Mouse (Mus musculus) hindbrain, embryonic 10.5 days (tissue): ENCODE results near the gene Hdhd5. TPM values are rescaled to one million over a fixed set of nuclear protein-coding genes. Genes with fewer than 3 reads are reported as not detected.

Source experiments
- DNase-seq: peaks from one replicate; pipeline ENCODE4 v3.0.0-alpha.2; 2017; ENCODE audit warnings: low spot score
- H3K27ac ChIP-seq: fragments of 300-500 bp; sonication (generic); 2 replicates; pipeline ENCODE4 v1.5.1; 2016; ENCODE audit warnings: mild to moderate bottlenecking, moderate library complexity
- H3K27me3 ChIP-seq: fragments of 300-500 bp; sonication (generic); 2 replicates; pipeline ENCODE4 v1.6.1; 2016; ENCODE audit warnings: mild to moderate bottlenecking; ENCODE audit not compliant: poor library complexity, insufficient read depth, severe bottlenecking
- H3K36me3 ChIP-seq: fragments of 300-500 bp; sonication (generic); 2 replicates; pipeline ENCODE4 v1.6.1; 2016; ENCODE audit warnings: mild to moderate bottlenecking, moderate library complexity
- H3K4me1 ChIP-seq: fragments of 300-500 bp; sonication (generic); replicated peaks from 2 replicates; pipeline ENCODE4 v1.6.1; 2016; ENCODE audit warnings: mild to moderate bottlenecking
- H3K4me3 ChIP-seq: fragments of 300-500 bp; sonication (generic); 2 replicates; pipeline ENCODE4 v1.5.1; 2016; ENCODE audit warnings: mild to moderate bottlenecking, moderate library complexity
- H3K9me3 ChIP-seq: fragments of 300-500 bp; sonication (generic); 2 replicates; pipeline ENCODE4 v1.6.1; 2016; ENCODE audit warnings: mild to moderate bottlenecking, moderate library complexity
- WGBS: fragments of 180-500 bp; shearing (Covaris S2); methylation state at CpG from one replicate; pipeline ENCODE4 v1.1.7; 2016; 5-methylcytosine and 5-hydroxymethylcytosine counted together
- polyA plus RNA-seq: library from polyadenylated mRNA; unstranded; fragments of >200 nt; fragmentation: Nextera tagmentation; extraction: Ambion mirVana; gene quantifications from 2 replicates; pipeline ENCODE4 v1.2.1, GENCODE M21; 2016

The Hdhd5 gene
- polyA plus RNA-seq, 1 experiment from 2014 or later, result 22.2 TPM

- no peaks in the 10 kb centered on the region for H3K9me3 ChIP-seq
- peaks cover 57% of the 10 kb centered on the region for H3K27me3 ChIP-seq
- H3K4me1 ChIP-seq, result peaks cover 58% of the 10 kb centered on the region
- H3K4me3 ChIP-seq, result peak overlapping the region; percentile 76; the same call in 1 of the 2 replicates
- no peaks in the 10 kb centered on the region for H3K36me3 ChIP-seq
- WGBS, result 42% methylated on average over 7 of the region's 7 CpGs
- no peak for DNase-seq
- no peak overlapping the region for H3K27ac ChIP-seq
These were observed 40.1 kb downstream of the Hdhd5 start for GRCm38 (mm10) chr6:120491064-120491463.

- 66% methylated on average over 2 of the region's 2 CpGs for WGBS
- DNase-seq, result no peak
- Histone ChIP-seq H3K9me3 (no peaks in the 10 kb centered on the region), H3K27ac (no peak overlapping the region), H3K36me3 (no peaks in the 10 kb centered on the region), H3K4me3 (no peak overlapping the region), H3K4me1 (peaks cover 50% of the 10 kb centered on the region), H3K27me3 (peaks cover 49% of the 10 kb centered on the region)
These were observed 41.7 kb downstream of the Hdhd5 start for GRCm38 (mm10) chr6:120489461-120489860.

GRCm38 (mm10) chr6:120488647-120489046 is 42.5 kb downstream of the Hdhd5 start:
- no peak overlapping the region for H3K27ac ChIP-seq
- H3K4me3 ChIP-seq, result no peak overlapping the region
- peaks cover 40% of the 10 kb centered on the region for H3K27me3 ChIP-seq
- H3K9me3 ChIP-seq, result no peaks in the 10 kb centered on the region
- no peaks in the 10 kb centered on the region for H3K36me3 ChIP-seq
- H3K4me1 ChIP-seq, result peaks cover 42% of the 10 kb centered on the region
- DNase-seq, result no peak
- WGBS, result 81% methylated on average over 3 of the region's 3 CpGs

GRCm38 (mm10) chr6:120486051-120486510 is 45.0 kb downstream of the Hdhd5 start:
- H3K4me3 ChIP-seq, result no peak overlapping the region
- peaks cover 15% of the 10 kb centered on the region for H3K27me3 ChIP-seq
- no peak for DNase-seq
- 80% methylated on average over 8 of the region's 8 CpGs for WGBS
- H3K4me1 ChIP-seq, result peaks cover 16% of the 10 kb centered on the region
- no peak overlapping the region for H3K27ac ChIP-seq
- H3K9me3 ChIP-seq, result no peaks in the 10 kb centered on the region
- H3K36me3 ChIP-seq, result peaks cover 12% of the 10 kb centered on the region

- Histone ChIP-seq H3K36me3 (peaks cover 23% of the 10 kb centered on the region), H3K9me3 (no peaks in the 10 kb centered on the region), H3K27me3 (peaks cover 5% of the 10 kb centered on the region; the same call in 1 of the 2 replicates), H3K27ac (no peak overlapping the region), H3K4me3 (no peak overlapping the region), H3K4me1 (peaks cover 7% of the 10 kb centered on the region)
- 81% methylated on average over 3 of the region's 3 CpGs for WGBS
- no peak for DNase-seq
These were observed 46.1 kb downstream of the Hdhd5 start for GRCm38 (mm10) chr6:120485038-120485437.

GRCm38 (mm10) chr6:120483211-120483626 is 47.9 kb downstream of the Hdhd5 start:
- Histone ChIP-seq H3K27ac (no peak overlapping the region), H3K4me1 (no peaks in the 10 kb centered on the region; the same call in 1 of the 2 replicates), H3K9me3 (no peaks in the 10 kb centered on the region), H3K27me3 (no peaks in the 10 kb centered on the region), H3K36me3 (peaks cover 33% of the 10 kb centered on the region), H3K4me3 (no peak overlapping the region)
- no peak for DNase-seq
- WGBS, result 34% methylated on average over 8 of the region's 8 CpGs

- 50% methylated on average over 6 of the region's 6 CpGs for WGBS
These were observed 48.4 kb downstream of the Hdhd5 start for GRCm38 (mm10) chr6:120482756-120483155.

GRCm38 (mm10) chr6:120482021-120482420 is 49.1 kb downstream of the Hdhd5 start:
- H3K27ac ChIP-seq, result no peak overlapping the region
- 91% methylated on average over 14 of the region's 14 CpGs for WGBS

More at GRCm38 (mm10) chr6:120482756-120483155, 48.4 kb downstream of the Hdhd5 start:
- no peaks in the 10 kb centered on the region for H3K9me3 ChIP-seq
- H3K4me1 ChIP-seq, result no peaks in the 10 kb centered on the region; the same call in 1 of the 2 replicates
- peaks cover 37% of the 10 kb centered on the region for H3K36me3 ChIP-seq
- no peaks in the 10 kb centered on the region for H3K27me3 ChIP-seq
- DNase-seq, result no peak
- H3K27ac ChIP-seq, result no peak overlapping the region
- no peak overlapping the region for H3K4me3 ChIP-seq

GRCm38 (mm10) chr6:120481538-120481937 is 49.6 kb downstream of the Hdhd5 start:
- Histone ChIP-seq H3K27ac (no peak overlapping the region), H3K4me3 (no peak overlapping the region), H3K36me3 (peaks cover 37% of the 10 kb centered on the region), H3K27me3 (no peaks in the 10 kb centered on the region), H3K9me3 (no peaks in the 10 kb centered on the region), H3K4me1 (no peaks in the 10 kb centered on the region; the same call in 1 of the 2 replicates)
- WGBS, result 93% methylated on average over 6 of the region's 6 CpGs
- no peak for DNase-seq

More at GRCm38 (mm10) chr6:120482021-120482420, 49.1 kb downstream of the Hdhd5 start:
- no peak for DNase-seq
- peaks cover 37% of the 10 kb centered on the region for H3K36me3 ChIP-seq
- H3K4me1 ChIP-seq, result no peaks in the 10 kb centered on the region; the same call in 1 of the 2 replicates
- no peaks in the 10 kb centered on the region for H3K27me3 ChIP-seq
- H3K4me3 ChIP-seq, result no peak overlapping the region
- H3K9me3 ChIP-seq, result no peaks in the 10 kb centered on the region

- Histone ChIP-seq H3K36me3 (peaks cover 37% of the 10 kb centered on the region), H3K27ac (no peak overlapping the region), H3K4me3 (no peak overlapping the region), H3K9me3 (no peaks in the 10 kb centered on the region), H3K4me1 (no peaks in the 10 kb centered on the region; the same call in 1 of the 2 replicates), H3K27me3 (no peaks in the 10 kb centered on the region)
- DNase-seq, result no peak
- 93% methylated on average over 5 of the region's 5 CpGs for WGBS
These were observed 50.8 kb downstream of the Hdhd5 start for GRCm38 (mm10) chr6:120480361-120480760.

- DNase-seq, result no peak
- no peak overlapping the region for H3K27ac ChIP-seq
- peaks cover 2% of the 10 kb centered on the region; the same call in 1 of the 2 replicates for H3K4me1 ChIP-seq
- H3K9me3 ChIP-seq, result no peaks in the 10 kb centered on the region
- H3K36me3 ChIP-seq, result peaks cover 37% of the 10 kb centered on the region
- 83% methylated on average over 2 of the region's 2 CpGs for WGBS
- H3K27me3 ChIP-seq, result no peaks in the 10 kb centered on the region
- H3K4me3 ChIP-seq, result no peak overlapping the region
These were observed 51.8 kb downstream of the Hdhd5 start for GRCm38 (mm10) chr6:120479302-120479701.

GRCm38 (mm10) chr6:120475288-120475687 is 55.8 kb downstream of the Hdhd5 start:
- H3K4me1 ChIP-seq, result peaks cover 38% of the 10 kb centered on the region
- H3K4me3 ChIP-seq, result no peak overlapping the region
- H3K27me3 ChIP-seq, result no peaks in the 10 kb centered on the region
- no peak overlapping the region for H3K27ac ChIP-seq
- H3K36me3 ChIP-seq, result peaks cover 17% of the 10 kb centered on the region
- DNase-seq, result no peak
- H3K9me3 ChIP-seq, result no peaks in the 10 kb centered on the region
- WGBS, result 84% methylated on average over 8 of the region's 8 CpGs

GRCm38 (mm10) chr6:120473427-120473826 is 57.7 kb downstream of the Hdhd5 start:
- WGBS, result 35% methylated on average over 5 of the region's 5 CpGs
- no peaks in the 10 kb centered on the region for H3K9me3 ChIP-seq
- peaks cover 43% of the 10 kb centered on the region for H3K4me1 ChIP-seq
- H3K27ac ChIP-seq, result peak overlapping the region; percentile 87
- H3K27me3 ChIP-seq, result no peaks in the 10 kb centered on the region
- H3K36me3 ChIP-seq, result peaks cover 5% of the 10 kb centered on the region; the same call in 1 of the 2 replicates
- no peak for DNase-seq
- no peak overlapping the region for H3K4me3 ChIP-seq
